Mouse (Mus musculus): ENCODE measurements around the gene Asf1a.

DNA sequence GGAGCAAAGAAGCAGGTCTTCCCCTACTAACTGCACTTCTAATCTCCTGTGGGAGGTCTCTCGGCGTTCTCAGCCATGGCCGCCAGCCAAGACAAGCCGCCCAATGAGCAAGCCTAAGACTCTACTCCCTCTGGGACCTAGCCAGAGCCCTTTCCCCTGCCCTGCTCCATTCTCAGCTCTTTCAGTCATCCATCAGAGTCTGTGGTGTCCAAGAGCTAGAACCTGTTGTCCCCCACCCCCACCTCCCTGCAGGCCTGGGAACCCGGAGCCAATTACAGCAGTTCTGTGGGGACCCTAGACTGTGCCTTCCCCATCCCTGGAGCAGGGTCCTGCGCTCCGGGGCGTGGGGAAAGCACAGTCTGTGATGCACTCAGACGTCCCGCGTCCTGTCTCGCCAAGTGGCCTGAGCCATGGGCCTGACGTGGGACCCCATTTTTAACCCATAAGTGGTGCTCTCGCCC is 15.9 kb upstream of the Asf1a start:
- no peak for TF ChIP-seq TAL1 (conservative IDR thresholded peaks at IDR 0.05; ENCODE audit: low read depth, low read length)
- TF ChIP-seq CTCF (IDR thresholded peaks at IDR 0.05; ENCODE audit: low read depth, low read length): no peak
- no peak for TF ChIP-seq GATA2 (IDR thresholded peaks at IDR 0.05; ENCODE audit: borderline replicate concordance, low read depth, low read length)
- TF ChIP-seq GATA1 (IDR thresholded peaks at IDR 0.05; ENCODE audit: borderline replicate concordance, low read length): no peak
